8 mouse cellular contexts compared by ENCODE assay signal in the genomic region with DNA sequence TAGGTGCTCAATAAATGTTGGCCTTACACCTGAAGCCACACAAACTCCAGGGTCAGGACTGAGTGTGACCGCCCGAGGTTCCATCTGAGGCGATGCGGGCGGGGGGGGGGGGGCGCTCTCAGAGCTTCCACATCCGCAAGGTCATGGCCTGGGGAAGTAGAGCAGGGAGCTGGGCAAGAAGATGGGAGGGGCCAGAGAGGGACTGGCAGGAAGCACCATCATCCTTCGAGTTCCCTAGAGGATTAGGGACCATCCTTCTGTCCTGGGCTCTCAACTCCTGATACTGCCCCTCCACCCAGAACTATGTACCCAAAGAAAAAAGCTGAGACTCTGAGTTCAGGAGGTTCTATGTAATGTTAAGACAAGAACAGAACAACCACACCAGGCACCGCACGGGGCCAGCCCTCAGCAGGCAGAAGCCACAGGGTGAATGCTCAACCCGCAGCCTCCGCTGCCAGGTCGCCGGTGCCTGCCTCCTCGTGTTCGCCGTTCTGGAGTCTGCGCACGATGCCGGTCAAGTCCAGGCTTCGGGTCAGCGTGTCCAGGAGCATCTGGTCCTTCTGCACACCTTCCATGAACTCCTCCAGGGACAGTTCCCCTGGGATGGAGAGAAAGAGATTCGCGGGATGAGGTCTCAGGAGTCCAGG. TPM values are rescaled to one million over a fixed set of nuclear protein-coding genes. Genes with fewer than 3 reads are reported as not detected.
A peak's percentile ranks its signal among the peaks of the same experiment; 100 is the strongest.
DNase-seq lines count a peak whose midpoint lies in the region; ATAC-seq and TF ChIP-seq lines count a peak whose summit lies in the region.

No protein-coding gene starts in this region.

- no peaks in the 10 kb centered on the region for H3K36me3 ChIP-seq in embryonic facial prominence, embryonic 10.5 days (replicated peaks)
- H3K36me3 ChIP-seq in hindbrain, postnatal 0 days (ENCODE audit: insufficient read depth, low read length), result no peaks in the 10 kb centered on the region
- no peaks in the 10 kb centered on the region for H3K36me3 ChIP-seq in liver, embryonic 14.5 days (replicated peaks; ENCODE audit: control insufficient read depth, insufficient read depth, low read depth)
- H3K36me3 ChIP-seq in neural tube, embryonic 13.5 days, result no peaks in the 10 kb centered on the region

- H3K27ac ChIP-seq in embryonic facial prominence, embryonic 10.5 days (replicated peaks), result no peak overlapping the region
- H3K27ac ChIP-seq in hindbrain, postnatal 0 days, result no peak overlapping the region
- no peak overlapping the region for H3K27ac ChIP-seq in liver, embryonic 14.5 days
- H3K27ac ChIP-seq in neural tube, embryonic 13.5 days (replicated peaks), result no peak overlapping the region

- H3K4me1 ChIP-seq in embryonic facial prominence, embryonic 10.5 days, result peaks cover 19% of the 10 kb centered on the region
- peaks cover 9% of the 10 kb centered on the region; the same call in 1 of the 2 replicates for H3K4me1 ChIP-seq in hindbrain, postnatal 0 days (ENCODE audit: insufficient read depth, low read length)
- H3K4me1 ChIP-seq in liver, embryonic 14.5 days (replicated peaks; ENCODE audit: control insufficient read depth in 2 of 2, insufficient read depth in 2 of 2, low read length in 1 of 2), result peaks cover 0 to 4% of the 10 kb centered on the region in 2 experiments; a peak in 1 of 4 replicates
- H3K4me1 ChIP-seq in neural tube, embryonic 13.5 days (replicated peaks), result peaks cover 13% of the 10 kb centered on the region

- H3K27me3 ChIP-seq in embryonic facial prominence, embryonic 10.5 days (replicated peaks; ENCODE audit: low read depth, poor library complexity, severe bottlenecking), result peaks cover 58% of the 10 kb centered on the region
- H3K27me3 ChIP-seq in hindbrain, postnatal 0 days (ENCODE audit: insufficient read depth, low read length), result no peaks in the 10 kb centered on the region
- no peaks in the 10 kb centered on the region; the same call in 1 of the 2 replicates for H3K27me3 ChIP-seq in liver, embryonic 14.5 days (ENCODE audit: control insufficient read depth, insufficient read depth, low read length)
- H3K27me3 ChIP-seq in neural tube, embryonic 13.5 days, result peaks cover 33% of the 10 kb centered on the region

- no peak for TF ChIP-seq EP300 in liver, embryonic 14.5 days (IDR thresholded peaks at IDR 0.05; ENCODE audit: low read depth)

- ATAC-seq in hindbrain, postnatal 0 days, result no peak
- ATAC-seq in liver, embryonic 14.5 days (ENCODE audit: insufficient read depth), result no peak
- 0 out of 2 replicates have a peak, but pooled peaks have one; percentile 2 for ATAC-seq in neural tube, embryonic 13.5 days (ENCODE audit: low read depth)

- H3K9me3 ChIP-seq in embryonic facial prominence, embryonic 10.5 days, result peaks cover 3% of the 10 kb centered on the region; the same call in 1 of the 2 replicates
- H3K9me3 ChIP-seq in hindbrain, postnatal 0 days (ENCODE audit: low read length), result no peaks in the 10 kb centered on the region
- no peaks in the 10 kb centered on the region for H3K9me3 ChIP-seq in liver, embryonic 14.5 days (ENCODE audit: control insufficient read depth, low read length)
- no peaks in the 10 kb centered on the region for H3K9me3 ChIP-seq in neural tube, embryonic 13.5 days

- peak overlapping the region; percentile 47 for H3K4me2 ChIP-seq in hindbrain, postnatal 0 days (ENCODE audit: low read depth, low read length)
- H3K4me2 ChIP-seq in liver, embryonic 14.5 days (ENCODE audit: low read depth), result peak overlapping the region; percentile 66
- H3K4me2 ChIP-seq in neural tube, embryonic 13.5 days, result peak overlapping the region; percentile 48

- H3K9ac ChIP-seq in hindbrain, postnatal 0 days (replicated peaks; ENCODE audit: low read length), result no peak overlapping the region; the same call in 1 of the 2 replicates
- no peak overlapping the region for H3K9ac ChIP-seq in liver, embryonic 14.5 days (replicated peaks)
- H3K9ac ChIP-seq in neural tube, embryonic 13.5 days, result peak overlapping the region; percentile 47

- H3K4me3 ChIP-seq in embryonic facial prominence, embryonic 10.5 days, result peak overlapping the region; percentile 44
- H3K4me3 ChIP-seq in hindbrain, postnatal 0 days (ENCODE audit: low read length), result 0 out of 2 replicates have a peak overlapping the region, but pooled peaks have one; percentile 17
- H3K4me3 ChIP-seq in liver, embryonic 14.5 days (ENCODE audit: insufficient read depth in 1 of 2, low read depth in 2 of 2, low read length in 2 of 2), result peak overlapping the region in 1 of 2 experiments; percentile 38; a peak in 2 of 4 replicates
- peak overlapping the region; percentile 14; the same call in 1 of the 2 replicates for H3K4me3 ChIP-seq in neural tube, embryonic 13.5 days

- WGBS in embryonic facial prominence, embryonic 10.5 days, result 20% methylated on average over 24 of the region's 24 CpGs
- whole genome bisulfite sequencing in hindbrain, postnatal 0 days, result 24% methylated on average over 24 of the region's 24 CpGs
- WGBS in liver, embryonic 14.5 days (ENCODE audit: insufficient replicate concordance), result 10% methylated on average over 24 of the region's 24 CpGs
- WGBS in neural tube, embryonic 13.5 days, result 19% methylated on average over 24 of the region's 24 CpGs

- no peak for TF ChIP-seq CTCF in hindbrain, postnatal 0 days (IDR thresholded peaks at IDR 0.05; ENCODE audit: low read depth)
- no peak for TF ChIP-seq CTCF in liver, embryonic 14.5 days (IDR thresholded peaks at IDR 0.05; ENCODE audit: low read depth)

- peak; percentile 94 for DNase-seq in heart, adult 11 months
- no peak for DNase-seq in heart, adult 8-10 months (ENCODE audit: low spot score)
- DNase-seq in embryonic facial prominence, embryonic 10.5 days (ENCODE audit: low spot score), result peak; percentile 36
- no peak for DNase-seq in hindbrain, postnatal 0 days (ENCODE audit: low spot score)
- no peak for DNase-seq in liver, embryonic 14.5 days (ENCODE audit: low read depth in 3 of 3, low spot score in 3 of 3)
- no peak for DNase-seq in frontal cortex, adult 2 months (ENCODE audit: extremely low spot score in 1 of 2, low spot score in 1 of 2)
- no peak for DNase-seq in left cerebral cortex, adult 8-10 months (ENCODE audit: low spot score in 2 of 2)

RNA-seq across cellular contexts. Expression of gene Guca1a, which starts 6.0 kb away (rescaled TPM):
- under 1 TPM in 1 of 4 experiments, not detected in 3; 0.33 TPM for total RNA-seq in heart, adult 8-10 months (2022)
- polyA plus RNA-seq in embryonic facial prominence, embryonic 10.5 days (2016; fragmentation: Nextera tagmentation; extraction: Ambion mirVana), result 0.41 and 0.81 TPM in 2 replicates
- total RNA-seq in hindbrain, postnatal 0 days (2014; rRNA removed), result 0.78 TPM in 1 of 2 replicates, not detected in the other
- 0.69 and 1.4 TPM in 2 replicates for polyA plus RNA-seq in hindbrain, postnatal 0 days (2015; fragmentation: Nextera tagmentation; extraction: Ambion mirVana)
- 0.63 and 0.69 TPM in 2 replicates for polyA plus RNA-seq in liver, embryonic 14.5 days (2012; rRNA removed)
- polyA plus RNA-seq in liver, embryonic 14.5 days (2014; fragmentation: Nextera tagmentation; extraction: Ambion mirVana), result 1.0 and 1.1 TPM in 2 replicates
- polyA plus RNA-seq in neural tube, embryonic 13.5 days (2015; fragmentation: Nextera tagmentation; extraction: Ambion mirVana), result 0.46 and 1.1 TPM in 2 replicates
- 0.38 and 0.66 TPM in 2 replicates for polyA plus RNA-seq in frontal cortex, adult 2 months (2012; rRNA removed)
- total RNA-seq in left cerebral cortex, adult 8-10 months (2022), result under 1 TPM in 2 of 4 experiments, not detected in 2; 0.57 to 0.93 TPM

RNA-seq across cellular contexts. Expression of gene Guca1b, which starts 9.2 kb away (rescaled TPM):
- under 1 TPM in 3 of 4 experiments, not detected in 1; 0.17 to 0.37 (median 0.35) TPM for total RNA-seq in heart, adult 8-10 months (2022)
- polyA plus RNA-seq in embryonic facial prominence, embryonic 10.5 days (2016; fragmentation: Nextera tagmentation; extraction: Ambion mirVana), result 1.2 and 1.7 TPM in 2 replicates
- total RNA-seq in hindbrain, postnatal 0 days (2014; rRNA removed), result not detected in 2 replicates
- polyA plus RNA-seq in hindbrain, postnatal 0 days (2015; fragmentation: Nextera tagmentation; extraction: Ambion mirVana), result 0.14 and 0.42 TPM in 2 replicates
- polyA plus RNA-seq in liver, embryonic 14.5 days (2012; rRNA removed), result 0.41 and 0.44 TPM in 2 replicates
- 0.14 and 0.18 TPM in 2 replicates for polyA plus RNA-seq in liver, embryonic 14.5 days (2014; fragmentation: Nextera tagmentation; extraction: Ambion mirVana)
- 1.1 TPM in 2 replicates for polyA plus RNA-seq in neural tube, embryonic 13.5 days (2015; fragmentation: Nextera tagmentation; extraction: Ambion mirVana)
- 0.52 and 1.4 TPM in 2 replicates for polyA plus RNA-seq in frontal cortex, adult 2 months (2012; rRNA removed)
- 1 to 10 TPM in 2 of 4 experiments, under 1 TPM in 2; 0.87 to 1.5 (median 1.2) TPM for total RNA-seq in left cerebral cortex, adult 8-10 months (2022)

RNA-seq across cellular contexts. Expression of gene Mrps10, which starts 25.7 kb away (rescaled TPM):
- total RNA-seq in heart, adult 8-10 months (2022), result 10 to 100 TPM; 22.2 to 28.9 (median 28.5) TPM
- 90.0 and 96.0 TPM in 2 replicates for polyA plus RNA-seq in embryonic facial prominence, embryonic 10.5 days (2016; fragmentation: Nextera tagmentation; extraction: Ambion mirVana)
- total RNA-seq in hindbrain, postnatal 0 days (2014; rRNA removed), result 26.6 and 32.9 TPM in 2 replicates
- polyA plus RNA-seq in hindbrain, postnatal 0 days (2015; fragmentation: Nextera tagmentation; extraction: Ambion mirVana), result 76.9 and 84.9 TPM in 2 replicates
- 15.7 and 20.7 TPM in 2 replicates for polyA plus RNA-seq in liver, embryonic 14.5 days (2012; rRNA removed)
- polyA plus RNA-seq in liver, embryonic 14.5 days (2014; fragmentation: Nextera tagmentation; extraction: Ambion mirVana), result 46.5 and 47.5 TPM in 2 replicates
- polyA plus RNA-seq in neural tube, embryonic 13.5 days (2015; fragmentation: Nextera tagmentation; extraction: Ambion mirVana), result 72.1 and 78.1 TPM in 2 replicates
- 47.0 and 48.9 TPM in 2 replicates for polyA plus RNA-seq in frontal cortex, adult 2 months (2012; rRNA removed)
- total RNA-seq in left cerebral cortex, adult 8-10 months (2022), result 10 to 100 TPM; 27.5 to 39.5 (median 27.8) TPM

RNA-seq across cellular contexts. Expression of gene AI661453, which starts 42.1 kb away (rescaled TPM):
- 1 to 10 TPM in 3 of 4 experiments, under 1 TPM in 1; 0.50 to 2.1 (median 1.2) TPM for total RNA-seq in heart, adult 8-10 months (2022)
- polyA plus RNA-seq in embryonic facial prominence, embryonic 10.5 days (2016; fragmentation: Nextera tagmentation; extraction: Ambion mirVana), result 0.27 and 0.36 TPM in 2 replicates
- 0.52 and 2.7 TPM in 2 replicates for total RNA-seq in hindbrain, postnatal 0 days (2014; rRNA removed)
- 0.14 and 0.15 TPM in 2 replicates for polyA plus RNA-seq in hindbrain, postnatal 0 days (2015; fragmentation: Nextera tagmentation; extraction: Ambion mirVana)
- polyA plus RNA-seq in liver, embryonic 14.5 days (2012; rRNA removed), result 0.44 and 0.56 TPM in 2 replicates
- 0.42 and 0.56 TPM in 2 replicates for polyA plus RNA-seq in liver, embryonic 14.5 days (2014; fragmentation: Nextera tagmentation; extraction: Ambion mirVana)
- 0.20 and 0.39 TPM in 2 replicates for polyA plus RNA-seq in neural tube, embryonic 13.5 days (2015; fragmentation: Nextera tagmentation; extraction: Ambion mirVana)
- polyA plus RNA-seq in frontal cortex, adult 2 months (2012; rRNA removed), result 0.23 and 0.24 TPM in 2 replicates
- 1 to 10 TPM in 1 of 4 experiments, under 1 TPM in 3; 0.35 to 1.4 (median 0.64) TPM for total RNA-seq in left cerebral cortex, adult 8-10 months (2022)

RNA-seq across cellular contexts. Expression of gene 1700001C19Rik, which starts 42.8 kb away (rescaled TPM):
- not detected for total RNA-seq in heart, adult 8-10 months (2022)
- polyA plus RNA-seq in embryonic facial prominence, embryonic 10.5 days (2016; fragmentation: Nextera tagmentation; extraction: Ambion mirVana), result 0.25 TPM in 1 of 2 replicates, not detected in the other
- total RNA-seq in hindbrain, postnatal 0 days (2014; rRNA removed), result 1.7 TPM in 1 of 2 replicates, not detected in the other
- 0.45 and 0.81 TPM in 2 replicates for polyA plus RNA-seq in hindbrain, postnatal 0 days (2015; fragmentation: Nextera tagmentation; extraction: Ambion mirVana)
- 0.89 and 0.93 TPM in 2 replicates for polyA plus RNA-seq in liver, embryonic 14.5 days (2012; rRNA removed)
- 1.1 and 1.2 TPM in 2 replicates for polyA plus RNA-seq in liver, embryonic 14.5 days (2014; fragmentation: Nextera tagmentation; extraction: Ambion mirVana)
- polyA plus RNA-seq in neural tube, embryonic 13.5 days (2015; fragmentation: Nextera tagmentation; extraction: Ambion mirVana), result 0.66 TPM in 1 of 2 replicates, not detected in the other
- 0.13 and 0.28 TPM in 2 replicates for polyA plus RNA-seq in frontal cortex, adult 2 months (2012; rRNA removed)
- total RNA-seq in left cerebral cortex, adult 8-10 months (2022), result not detected

Comparison
In these comparisons a context has a peak if more than half of its experiments do, and no peak if none do; other contexts are left out.
1. DNase-seq: peak in heart, adult 11 months (single experiment) and embryonic facial prominence, embryonic 10.5 days (single experiment); none in heart, adult 8-10 months (single experiment), hindbrain, postnatal 0 days (single experiment), liver, embryonic 14.5 days (0 of 3), frontal cortex, adult 2 months (0 of 2) and left cerebral cortex, adult 8-10 months (0 of 2).
2. Peak in every context shown above with its lines, with median percentiles within 50 percentile points of each other: H3K4me2 ChIP-seq.